Mouse (Mus musculus): Measurements from ENCODE around the gene Sugct. TPM values are rescaled to one million over a fixed set of nuclear protein-coding genes. Genes with fewer than 3 reads are reported as not detected.

Sugct gene
- polyA plus RNA-seq, 1 experiment from 2014 or later, result 3.9 TPM

DNA sequence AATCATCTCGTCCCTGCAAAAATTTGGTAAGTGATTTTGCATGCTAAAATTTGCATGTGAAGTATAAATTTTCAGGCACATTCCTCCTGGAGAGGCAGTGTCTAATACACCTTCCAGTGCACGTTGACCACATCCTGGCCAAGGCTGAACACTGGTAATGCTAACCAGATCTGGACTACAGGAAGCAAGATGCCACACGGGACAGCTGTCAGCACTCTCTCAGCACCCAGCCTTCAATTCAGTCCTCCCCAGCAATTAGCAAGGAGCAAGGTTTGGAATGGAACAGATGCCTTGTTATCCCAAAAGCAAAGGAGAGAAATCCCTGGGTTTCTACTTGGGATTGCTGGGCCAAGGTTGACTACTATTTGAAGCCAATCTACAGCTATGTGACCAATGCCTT lies 529.4 kb downstream of the Sugct start:
- DNase-seq (ENCODE audit: low spot score), result no peak
- WGBS, result 75% methylated on average over 3 of the region's 3 CpGs
- no peak overlapping the region for H3K4me3 ChIP-seq

DNA sequence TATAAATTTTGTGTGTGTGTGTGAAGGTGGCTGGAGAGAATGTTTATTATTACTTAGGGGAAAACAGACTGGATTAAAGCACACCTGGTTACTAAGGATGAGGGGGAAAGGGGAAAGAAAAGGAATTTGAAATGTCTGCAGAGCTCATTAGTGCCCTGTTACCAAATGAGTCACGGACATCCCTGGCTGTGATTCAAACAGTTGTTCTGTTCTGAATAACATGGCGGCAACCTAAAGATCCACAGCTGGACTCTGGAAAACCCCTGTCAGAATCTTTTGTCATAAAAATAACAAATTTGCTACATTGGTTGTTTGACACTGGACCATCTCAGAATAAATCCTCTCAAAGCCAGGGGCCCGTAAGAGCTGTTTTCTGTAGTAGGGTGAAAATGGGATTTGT lies 530.6 kb downstream of the Sugct start:
- no peak overlapping the region for H3K27ac ChIP-seq (replicated peaks)
- H3K36me3 ChIP-seq, result no peaks in the 10 kb centered on the region
- no peak overlapping the region for H3K4me3 ChIP-seq
- DNase-seq (ENCODE audit: low spot score), result no peak
- H3K9me3 ChIP-seq (replicated peaks), result no peaks in the 10 kb centered on the region
- H3K4me1 ChIP-seq, result no peaks in the 10 kb centered on the region
- no peaks in the 10 kb centered on the region for H3K27me3 ChIP-seq (ENCODE audit: low read depth, poor library complexity, severe bottlenecking)
- WGBS, result 84% methylated on average over 3 of the region's 3 CpGs

More for the DNA sequence above, 529.4 kb downstream of the Sugct start:
- Histone ChIP-seq H3K36me3 (no peaks in the 10 kb centered on the region), H3K27ac (replicated peaks) (no peak overlapping the region), H3K9me3 (replicated peaks) (no peaks in the 10 kb centered on the region), H3K4me1 (no peaks in the 10 kb centered on the region), H3K27me3 (ENCODE audit: low read depth, poor library complexity, severe bottlenecking) (no peaks in the 10 kb centered on the region)

GRCm38 (mm10) chr13:17146441-17146992 lies 548.8 kb downstream of the Sugct start:
- H3K4me1 ChIP-seq, result no peaks in the 10 kb centered on the region

DNA sequence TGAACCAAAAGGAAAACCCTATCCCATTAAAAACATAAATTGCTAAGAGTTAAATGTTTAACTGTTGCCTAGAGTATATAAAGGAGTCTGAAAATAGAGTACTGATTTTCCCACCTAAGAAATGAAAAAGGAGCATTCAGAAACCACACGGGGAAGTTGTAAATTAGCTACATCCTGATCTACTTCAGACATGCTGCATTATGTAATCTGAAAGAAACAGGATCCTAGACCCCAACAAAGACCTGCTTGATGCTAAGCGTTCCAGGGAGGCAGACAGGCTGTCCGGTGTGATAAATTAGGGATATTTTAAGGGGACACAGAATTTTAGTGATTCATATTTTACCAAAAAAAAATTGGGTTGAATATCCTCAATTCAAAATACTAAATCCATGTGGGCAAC lies 579.3 kb downstream of the Sugct start:
- Histone ChIP-seq H3K36me3 (no peaks in the 10 kb centered on the region), H3K9me3 (replicated peaks) (no peaks in the 10 kb centered on the region), H3K27ac (replicated peaks) (no peak overlapping the region), H3K4me3 (no peak overlapping the region), H3K4me1 (no peaks in the 10 kb centered on the region), H3K27me3 (ENCODE audit: low read depth, poor library complexity, severe bottlenecking) (no peaks in the 10 kb centered on the region)
- WGBS, result 83% methylated on average over 3 of the region's 3 CpGs
- no peak for DNase-seq (ENCODE audit: low spot score)

More at GRCm38 (mm10) chr13:17146441-17146992, 548.8 kb downstream of the Sugct start:
- no peak for DNase-seq (ENCODE audit: low spot score)
- H3K4me3 ChIP-seq, result no peak overlapping the region
- no peaks in the 10 kb centered on the region for H3K36me3 ChIP-seq
- H3K9me3 ChIP-seq (replicated peaks), result no peaks in the 10 kb centered on the region
- H3K27ac ChIP-seq (replicated peaks), result no peak overlapping the region
- H3K27me3 ChIP-seq (ENCODE audit: low read depth, poor library complexity, severe bottlenecking), result no peaks in the 10 kb centered on the region

GRCm38 (mm10) chr13:17102372-17102771 lies 593.0 kb downstream of the Sugct start:
- no peak overlapping the region for H3K27ac ChIP-seq (replicated peaks)
- no peaks in the 10 kb centered on the region for H3K4me1 ChIP-seq
- H3K9me3 ChIP-seq (replicated peaks), result no peaks in the 10 kb centered on the region
- WGBS, result 83% methylated on average over 1 of the region's 1 CpGs
- no peaks in the 10 kb centered on the region for H3K36me3 ChIP-seq
- DNase-seq (ENCODE audit: low spot score), result no peak
- no peak overlapping the region for H3K4me3 ChIP-seq
- H3K27me3 ChIP-seq (ENCODE audit: low read depth, poor library complexity, severe bottlenecking), result no peaks in the 10 kb centered on the region

- WGBS, result 85% methylated on average over 2 of the region's 2 CpGs
- no peak overlapping the region for H3K27ac ChIP-seq (replicated peaks)
- no peaks in the 10 kb centered on the region for H3K36me3 ChIP-seq
- no peak for DNase-seq (ENCODE audit: low spot score)
- no peak overlapping the region for H3K4me3 ChIP-seq
- H3K27me3 ChIP-seq (ENCODE audit: low read depth, poor library complexity, severe bottlenecking), result no peaks in the 10 kb centered on the region
- no peaks in the 10 kb centered on the region for H3K4me1 ChIP-seq
- H3K9me3 ChIP-seq (replicated peaks), result no peaks in the 10 kb centered on the region
Measured at GRCm38 (mm10) chr13:17086547-17086946, 608.8 kb downstream of the Sugct start.

DNA sequence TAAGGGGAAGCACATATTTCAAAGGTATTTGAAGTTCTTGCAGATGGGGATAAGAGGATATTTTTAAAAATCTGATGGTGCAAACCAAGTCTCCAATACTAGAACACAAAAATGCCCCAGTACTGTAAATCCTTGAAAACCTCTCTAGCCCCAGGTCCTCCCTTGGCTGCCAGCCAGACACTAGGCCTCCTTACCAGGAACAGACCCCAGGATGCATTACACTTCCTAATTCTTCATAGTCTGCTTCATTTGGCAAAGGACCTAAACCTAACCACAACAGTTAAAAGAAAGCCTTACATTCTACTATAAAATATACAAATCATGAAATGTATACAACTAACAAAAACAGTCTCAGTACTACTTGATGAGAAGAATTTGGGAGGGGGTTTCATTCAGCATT lies 609.2 kb downstream of the Sugct start:
- no peaks in the 10 kb centered on the region for H3K36me3 ChIP-seq
- DNase-seq (ENCODE audit: low spot score), result no peak
- no peaks in the 10 kb centered on the region for H3K4me1 ChIP-seq

DNA sequence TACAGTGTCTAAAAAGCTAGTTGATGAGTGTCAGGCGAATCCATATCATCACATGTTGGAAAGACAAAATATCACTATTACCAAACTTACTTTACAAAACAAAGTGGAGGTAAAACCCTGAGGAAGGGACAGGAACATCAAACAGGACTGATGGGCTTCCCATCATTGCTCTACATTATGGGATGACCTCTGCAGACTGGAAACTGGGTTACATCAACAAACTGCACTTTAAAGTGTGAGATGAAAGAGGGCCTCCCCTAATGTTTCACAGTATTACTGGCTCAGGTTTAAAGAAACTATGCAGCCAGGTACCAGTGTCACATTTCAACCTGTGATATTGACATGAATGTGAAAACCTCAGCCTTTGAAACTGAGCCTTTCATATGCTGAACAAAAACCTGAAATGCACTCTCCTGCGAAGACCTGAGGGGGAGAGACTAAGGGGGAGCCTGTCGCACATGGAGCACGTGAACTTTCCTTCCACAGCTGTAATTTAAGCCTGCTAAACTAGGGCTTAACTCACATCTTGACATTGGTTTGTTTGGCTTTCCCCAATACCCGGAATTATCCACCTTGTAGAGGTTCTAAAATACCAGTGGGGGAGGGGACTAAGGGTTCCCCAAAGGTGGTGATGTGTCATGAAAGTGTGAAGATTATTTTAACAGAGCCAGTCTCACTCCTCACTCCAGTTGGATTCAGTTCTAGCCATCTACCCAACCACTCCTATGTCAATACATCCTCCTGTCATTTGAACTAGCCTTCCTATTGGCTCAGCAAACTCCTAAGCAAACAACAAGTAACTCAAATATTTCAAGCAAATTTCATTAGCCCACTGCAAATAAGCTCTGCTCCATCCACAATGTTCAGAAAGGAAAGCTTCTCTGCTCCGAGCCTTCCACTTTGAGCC lies 610.2 kb downstream of the Sugct start:
- no peak for DNase-seq (ENCODE audit: low spot score)
- Histone ChIP-seq H3K9me3 (replicated peaks) (no peaks in the 10 kb centered on the region), H3K4me3 (no peak overlapping the region), H3K36me3 (no peaks in the 10 kb centered on the region), H3K4me1 (no peaks in the 10 kb centered on the region), H3K27me3 (ENCODE audit: low read depth, poor library complexity, severe bottlenecking) (no peaks in the 10 kb centered on the region), H3K27ac (replicated peaks) (no peak overlapping the region)
- WGBS, result 68% methylated on average over 6 of the region's 6 CpGs

More for the DNA sequence above, 609.2 kb downstream of the Sugct start:
- Histone ChIP-seq H3K4me3 (no peak overlapping the region), H3K27ac (replicated peaks) (no peak overlapping the region), H3K9me3 (replicated peaks) (no peaks in the 10 kb centered on the region), H3K27me3 (ENCODE audit: low read depth, poor library complexity, severe bottlenecking) (no peaks in the 10 kb centered on the region)

DNA sequence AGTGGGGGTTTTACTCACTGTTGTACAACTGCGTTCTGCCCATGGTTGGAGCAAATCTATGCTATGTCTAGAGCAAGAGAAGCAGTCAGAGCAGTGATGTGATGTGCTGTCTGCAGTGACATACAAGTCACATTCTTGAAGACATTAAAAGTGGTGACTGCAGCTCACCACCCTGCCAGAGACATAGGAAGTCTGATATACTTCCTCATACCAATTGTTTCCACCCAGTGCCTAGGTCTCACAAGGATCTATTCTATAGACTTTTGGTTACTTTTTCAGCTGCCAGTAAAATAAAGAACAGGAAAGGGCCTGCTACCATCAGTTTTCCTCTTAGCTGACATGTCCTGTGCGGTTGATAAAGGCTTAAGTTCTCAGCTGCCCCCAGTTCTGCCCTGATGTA lies 613.7 kb downstream of the Sugct start:
- no peak for DNase-seq (ENCODE audit: low spot score)
- no peak overlapping the region for H3K4me3 ChIP-seq
- H3K27ac ChIP-seq (replicated peaks), result no peak overlapping the region
- WGBS, result 79% methylated on average over 2 of the region's 2 CpGs
- no peaks in the 10 kb centered on the region for H3K4me1 ChIP-seq
- H3K9me3 ChIP-seq (replicated peaks), result no peaks in the 10 kb centered on the region
- H3K27me3 ChIP-seq (ENCODE audit: low read depth, poor library complexity, severe bottlenecking), result no peaks in the 10 kb centered on the region
- no peaks in the 10 kb centered on the region for H3K36me3 ChIP-seq

GRCm38 (mm10) chr13:17065552-17065951 lies 629.8 kb downstream of the Sugct start:
- 74% methylated on average over 3 of the region's 3 CpGs for WGBS
- no peak for DNase-seq (ENCODE audit: low spot score)
- H3K27me3 ChIP-seq (ENCODE audit: low read depth, poor library complexity, severe bottlenecking), result no peaks in the 10 kb centered on the region
- H3K27ac ChIP-seq (replicated peaks), result no peak overlapping the region
- H3K4me3 ChIP-seq, result no peak overlapping the region
- H3K36me3 ChIP-seq, result no peaks in the 10 kb centered on the region
- H3K4me1 ChIP-seq, result no peaks in the 10 kb centered on the region
- H3K9me3 ChIP-seq (replicated peaks), result no peaks in the 10 kb centered on the region

GRCm38 (mm10) chr13:17056650-17057049 lies 638.7 kb downstream of the Sugct start:
- Histone ChIP-seq H3K4me1 (no peaks in the 10 kb centered on the region), H3K27me3 (ENCODE audit: low read depth, poor library complexity, severe bottlenecking) (no peaks in the 10 kb centered on the region), H3K27ac (replicated peaks) (no peak overlapping the region), H3K36me3 (no peaks in the 10 kb centered on the region), H3K4me3 (no peak overlapping the region), H3K9me3 (replicated peaks) (no peaks in the 10 kb centered on the region)
- DNase-seq (ENCODE audit: low spot score), result no peak
- WGBS, result 94% methylated on average over 2 of the region's 2 CpGs

DNA sequence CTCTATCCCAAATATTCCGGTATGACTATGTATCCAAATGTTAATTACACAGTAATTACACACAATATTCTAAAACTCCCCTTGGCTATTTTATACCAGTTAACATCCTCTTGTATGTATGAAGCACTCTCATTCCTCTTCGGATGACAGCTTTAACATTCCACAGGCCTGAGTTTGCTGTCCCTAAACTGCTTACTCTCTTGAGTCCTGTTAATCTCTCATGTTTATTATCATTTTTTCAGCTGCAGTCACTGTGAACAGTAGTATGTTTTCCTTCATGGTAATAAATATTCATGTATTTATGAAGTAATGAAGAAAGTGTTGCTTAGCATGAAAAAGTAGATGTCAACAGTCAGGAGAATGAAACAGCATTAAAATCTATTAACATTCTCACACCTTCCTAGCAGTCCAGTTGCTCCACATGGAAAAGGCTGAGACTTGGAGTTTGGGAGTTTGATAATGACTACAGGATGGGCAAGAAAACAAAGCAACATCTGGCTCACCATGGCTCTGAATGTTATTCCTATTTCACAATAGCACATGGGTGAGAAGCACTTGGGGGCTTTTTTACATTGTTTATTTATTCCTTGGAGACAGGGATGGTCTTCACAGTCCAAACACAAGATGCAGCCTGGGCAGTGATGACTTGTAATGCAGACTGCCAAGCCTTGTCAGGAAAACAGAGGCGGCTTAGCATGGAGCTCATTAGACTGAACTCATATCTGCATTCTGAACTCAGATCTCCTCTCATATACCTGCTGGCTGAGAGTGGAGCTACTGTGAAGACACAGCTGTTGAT lies 651.7 kb downstream of the Sugct start:
- no peak for DNase-seq (ENCODE audit: low spot score)
- Histone ChIP-seq H3K36me3 (no peaks in the 10 kb centered on the region), H3K27me3 (ENCODE audit: low read depth, poor library complexity, severe bottlenecking) (no peaks in the 10 kb centered on the region), H3K4me3 (no peak overlapping the region), H3K9me3 (replicated peaks) (no peaks in the 10 kb centered on the region), H3K27ac (replicated peaks) (no peak overlapping the region), H3K4me1 (no peaks in the 10 kb centered on the region)
- 92% methylated on average over 3 of the region's 3 CpGs for WGBS

DNA sequence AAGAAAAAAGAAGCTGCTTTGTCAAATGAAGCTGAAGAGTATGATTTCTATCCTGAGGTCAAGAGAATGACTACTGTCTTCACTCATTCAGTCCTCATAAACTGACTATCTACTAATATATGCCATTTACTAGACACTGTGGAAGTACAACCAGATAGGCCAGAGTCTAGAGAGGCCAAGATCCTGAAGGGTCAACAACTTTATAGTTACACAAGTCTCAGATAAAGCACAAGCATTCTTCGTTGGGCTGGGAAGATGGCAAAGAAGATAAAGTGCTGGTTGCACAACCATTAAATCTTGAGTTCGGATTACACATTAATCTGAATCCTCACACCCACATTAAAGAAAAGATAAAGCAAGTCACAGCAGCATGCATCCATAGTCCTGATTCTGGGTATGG lies 653.0 kb downstream of the Sugct start:
- Histone ChIP-seq H3K36me3 (no peaks in the 10 kb centered on the region), H3K27ac (replicated peaks) (no peak overlapping the region), H3K27me3 (ENCODE audit: low read depth, poor library complexity, severe bottlenecking) (no peaks in the 10 kb centered on the region), H3K4me1 (no peaks in the 10 kb centered on the region), H3K9me3 (replicated peaks) (no peaks in the 10 kb centered on the region), H3K4me3 (no peak overlapping the region)
- 94% methylated on average over 2 of the region's 2 CpGs for whole genome bisulfite sequencing
- no peak for DNase-seq (ENCODE audit: low spot score)

All from midbrain, embryonic 10.5 days (tissue).